Mouse (Mus musculus): Measurements from ENCODE around the gene Cadm3. TPM values are rescaled to one million over a fixed set of nuclear protein-coding genes. Genes with fewer than 3 reads are reported as not detected.

Gene Cadm3
- polyA plus RNA-seq, 1 experiment from 2014 or later = 1.6 TPM

- 14% methylated on average over 10 of the region's 10 CpGs for WGBS
- Histone ChIP-seq H3K4me3 (peak within 1 kb of the TSS; percentile 56), H3K36me3 (replicated peaks) (no peaks in the 10 kb centered on the region; the same call in 1 of the 2 replicates), H3K9me3 (no peaks in the 10 kb centered on the region), H3K27ac (peak within 1 kb of the TSS; percentile 87), H3K27me3 (ENCODE audit: poor library complexity, severe bottlenecking) (no peaks in the 10 kb centered on the region), H3K4me1 (peaks cover 32% of the 10 kb centered on the region)
- no peak for DNase-seq (ENCODE audit: extremely low spot score, low spot score)
Measured at GRCm38 (mm10) chr1:173350372-173350957, 17.0 kb downstream of the Cadm3 start, which contains the start of gene Aim2. Gene Aim2, plus strand, starts transcription at chr1:173350879.

GRCm38 (mm10) chr1:173349946-173350345 lies 17.5 kb downstream of the Cadm3 start:
- Histone ChIP-seq H3K9me3 (no peaks in the 10 kb centered on the region), H3K27ac (peak overlapping the region; percentile 87), H3K4me1 (peaks cover 32% of the 10 kb centered on the region), H3K4me3 (peak overlapping the region; percentile 56), H3K36me3 (replicated peaks) (no peaks in the 10 kb centered on the region; the same call in 1 of the 2 replicates), H3K27me3 (ENCODE audit: poor library complexity, severe bottlenecking) (no peaks in the 10 kb centered on the region)
- peak; percentile 77 for DNase-seq (ENCODE audit: extremely low spot score, low spot score)
- 4% methylated on average over 6 of the region's 6 CpGs for WGBS

- Histone ChIP-seq H3K9me3 (no peaks in the 10 kb centered on the region), H3K27ac (peak overlapping the region; percentile 66; the same call in 1 of the 2 replicates), H3K4me3 (no peak overlapping the region), H3K4me1 (peaks cover 32% of the 10 kb centered on the region), H3K27me3 (ENCODE audit: poor library complexity, severe bottlenecking) (no peaks in the 10 kb centered on the region), H3K36me3 (replicated peaks) (no peaks in the 10 kb centered on the region; the same call in 1 of the 2 replicates)
- 48% methylated on average over 5 of the region's 5 CpGs for WGBS
- DNase-seq (ENCODE audit: extremely low spot score, low spot score) = no peak
Measured at GRCm38 (mm10) chr1:173349192-173349591, 18.3 kb downstream of the Cadm3 start.

GRCm38 (mm10) chr1:173348527-173348926 lies 19.0 kb downstream of the Cadm3 start:
- no peak for DNase-seq (ENCODE audit: extremely low spot score, low spot score)
- Histone ChIP-seq H3K27ac (peak overlapping the region; percentile 66; the same call in 1 of the 2 replicates), H3K27me3 (ENCODE audit: poor library complexity, severe bottlenecking) (no peaks in the 10 kb centered on the region), H3K4me1 (peaks cover 37% of the 10 kb centered on the region), H3K4me3 (no peak overlapping the region), H3K36me3 (replicated peaks) (no peaks in the 10 kb centered on the region; the same call in 1 of the 2 replicates), H3K9me3 (no peaks in the 10 kb centered on the region)
- WGBS = 13% methylated on average over 1 of the region's 1 CpGs

GRCm38 (mm10) chr1:173345112-173345511 lies 22.4 kb downstream of the Cadm3 start:
- H3K4me1 ChIP-seq = peaks cover 24% of the 10 kb centered on the region
- DNase-seq (ENCODE audit: extremely low spot score, low spot score) = no peak
- H3K36me3 ChIP-seq (replicated peaks) = no peaks in the 10 kb centered on the region; the same call in 1 of the 2 replicates
- H3K27ac ChIP-seq = no peak overlapping the region
- H3K9me3 ChIP-seq = no peaks in the 10 kb centered on the region
- WGBS = 87% methylated on average over 4 of the region's 4 CpGs
- H3K4me3 ChIP-seq = no peak overlapping the region
- no peaks in the 10 kb centered on the region for H3K27me3 ChIP-seq (ENCODE audit: poor library complexity, severe bottlenecking)

- no peak overlapping the region for H3K4me3 ChIP-seq
- no peak overlapping the region for H3K27ac ChIP-seq
- H3K36me3 ChIP-seq (replicated peaks) = no peaks in the 10 kb centered on the region; the same call in 1 of the 2 replicates
- WGBS = 83% methylated on average over 3 of the region's 3 CpGs
- peaks cover 14% of the 10 kb centered on the region for H3K4me1 ChIP-seq
- no peaks in the 10 kb centered on the region for H3K9me3 ChIP-seq
- no peak for DNase-seq (ENCODE audit: extremely low spot score, low spot score)
- H3K27me3 ChIP-seq (ENCODE audit: poor library complexity, severe bottlenecking) = no peaks in the 10 kb centered on the region
Measured at GRCm38 (mm10) chr1:173343934-173344333, 23.6 kb downstream of the Cadm3 start.

GRCm38 (mm10) chr1:173342425-173342824 lies 25.1 kb downstream of the Cadm3 start:
- Histone ChIP-seq H3K27ac (no peak overlapping the region), H3K36me3 (replicated peaks) (no peaks in the 10 kb centered on the region; the same call in 1 of the 2 replicates), H3K4me1 (peaks cover 5% of the 10 kb centered on the region; the same call in 1 of the 2 replicates), H3K9me3 (no peaks in the 10 kb centered on the region), H3K4me3 (no peak overlapping the region), H3K27me3 (ENCODE audit: poor library complexity, severe bottlenecking) (no peaks in the 10 kb centered on the region)
- 88% methylated on average over 1 of the region's 1 CpGs for WGBS
- no peak for DNase-seq (ENCODE audit: extremely low spot score, low spot score)

- DNase-seq (ENCODE audit: extremely low spot score, low spot score) = peak; percentile 51
- no peaks in the 10 kb centered on the region for H3K9me3 ChIP-seq
- no peaks in the 10 kb centered on the region for H3K36me3 ChIP-seq (replicated peaks)
- H3K4me1 ChIP-seq = peaks cover 16% of the 10 kb centered on the region
- 6% methylated on average over 2 of the region's 2 CpGs for WGBS
- no peak overlapping the region for H3K4me3 ChIP-seq
- no peak overlapping the region for H3K27ac ChIP-seq
- H3K27me3 ChIP-seq (ENCODE audit: poor library complexity, severe bottlenecking) = no peaks in the 10 kb centered on the region
Measured at GRCm38 (mm10) chr1:173339543-173339942, 28.0 kb downstream of the Cadm3 start.

- no peaks in the 10 kb centered on the region for H3K9me3 ChIP-seq
- 93% methylated on average over 10 of the region's 10 CpGs for WGBS
- H3K4me1 ChIP-seq = peaks cover 11% of the 10 kb centered on the region
- H3K4me3 ChIP-seq = no peak overlapping the region
- H3K36me3 ChIP-seq (replicated peaks) = no peaks in the 10 kb centered on the region
- no peak overlapping the region for H3K27ac ChIP-seq
- H3K27me3 ChIP-seq (ENCODE audit: poor library complexity, severe bottlenecking) = no peaks in the 10 kb centered on the region
- DNase-seq (ENCODE audit: extremely low spot score, low spot score) = no peak
Measured at GRCm38 (mm10) chr1:173337008-173337407, 30.5 kb downstream of the Cadm3 start.

- no peaks in the 10 kb centered on the region for H3K36me3 ChIP-seq (replicated peaks)
- no peaks in the 10 kb centered on the region for H3K9me3 ChIP-seq
- no peak for DNase-seq (ENCODE audit: extremely low spot score, low spot score)
- H3K4me3 ChIP-seq = no peak overlapping the region
- H3K4me1 ChIP-seq = peaks cover 11% of the 10 kb centered on the region
- 82% methylated on average over 11 of the region's 11 CpGs for WGBS
- no peaks in the 10 kb centered on the region for H3K27me3 ChIP-seq (ENCODE audit: poor library complexity, severe bottlenecking)
- H3K27ac ChIP-seq = peak overlapping the region; percentile 36; the same call in 1 of the 2 replicates
Measured at GRCm38 (mm10) chr1:173335903-173336302, 31.6 kb downstream of the Cadm3 start.

GRCm38 (mm10) chr1:173333312-173334253 lies 33.9 kb downstream of the Cadm3 start, which contains the start of gene Ackr1:
Gene Ackr1, minus strand, starts transcription at chr1:173333750.
- Histone ChIP-seq H3K4me1 (peaks cover 19% of the 10 kb centered on the region), H3K27me3 (ENCODE audit: poor library complexity, severe bottlenecking) (no peaks in the 10 kb centered on the region), H3K9me3 (no peaks in the 10 kb centered on the region), H3K36me3 (replicated peaks) (no peaks in the 10 kb centered on the region), H3K27ac (0 out of 2 replicates have a peak within 1 kb of the TSS, but pooled peaks have one; percentile 5), H3K4me3 (no peak within 1 kb of the TSS)
- DNase-seq (ENCODE audit: extremely low spot score, low spot score) = no peak
- 69% methylated on average over 9 of the region's 9 CpGs for WGBS

- H3K27me3 ChIP-seq (ENCODE audit: poor library complexity, severe bottlenecking) = no peaks in the 10 kb centered on the region
- no peak overlapping the region for H3K27ac ChIP-seq
- no peaks in the 10 kb centered on the region for H3K36me3 ChIP-seq (replicated peaks)
- no peak overlapping the region for H3K4me3 ChIP-seq
- 96% methylated on average over 5 of the region's 5 CpGs for WGBS
- DNase-seq (ENCODE audit: extremely low spot score, low spot score) = no peak
- H3K9me3 ChIP-seq = no peaks in the 10 kb centered on the region
- H3K4me1 ChIP-seq = peaks cover 23% of the 10 kb centered on the region
Measured at GRCm38 (mm10) chr1:173332418-173332817, 35.1 kb downstream of the Cadm3 start.
